Mouse (Mus musculus) thymus, adult 2 months (tissue): ENCODE measurements around the gene Pdhx.

ENCODE experiments used
- CTCF ChIP-seq: fragments of 200-500 bp; IDR thresholded peaks from 2 replicates; pipeline ENCODE4 v1.5.1; 2012; ENCODE audit warnings: mild to moderate bottlenecking, control low read depth, low read length, moderate library complexity, borderline replicate concordance; ENCODE audit not compliant: control insufficient read depth, poor library complexity, insufficient read depth; ENCODE audit errors: extremely low read depth
- POLR2A ChIP-seq: fragments of 200-500 bp; IDR thresholded peaks from 2 replicates; pipeline ENCODE4 v1.6.1; 2012; ENCODE audit warnings: mild to moderate bottlenecking, low read length, control low read depth, moderate library complexity; ENCODE audit not compliant: control insufficient read depth, poor library complexity, insufficient read depth; ENCODE audit errors: extremely low read depth

- TF ChIP-seq CTCF = no peak
- no peak for TF ChIP-seq POLR2A
Measured at GRCm38 (mm10) chr2:103067552-103068207, 5.6 kb downstream of the Pdhx start.
